Mouse (Mus musculus): ENCODE results near the gene Sf3a2.

GRCm38 (mm10) chr10:80802204-80802912 is 4.4 kb downstream of the Sf3a2 start:
- TF ChIP-seq POLR2A (IDR thresholded peaks at IDR 0.05; ENCODE audit: extremely low read depth, insufficient read depth, low read length) (no peak), CTCF (IDR thresholded peaks at IDR 0.05; ENCODE audit: low read depth, low read length) (no peak)
